Mouse (Mus musculus): Measurements from ENCODE around the gene Thsd4. TPM values are rescaled to one million over a fixed set of nuclear protein-coding genes. Genes with fewer than 3 reads are reported as not detected.

The Thsd4 gene
- polyA plus RNA-seq, 1 experiment from 2014 or later: 3.4 TPM

GRCm38 (mm10) chr9:60115711-60116247 lies 406.1 kb downstream of the Thsd4 start:
- H3K4me1 ChIP-seq (ENCODE audit: insufficient read depth, low read depth, low read length): no peaks in the 10 kb centered on the region
- H3K4me2 ChIP-seq (replicated peaks; ENCODE audit: low read depth, low read length): no peak overlapping the region
- DNase-seq (ENCODE audit: low spot score): no peak
- ATAC-seq: no peak
- no peaks in the 10 kb centered on the region for H3K36me3 ChIP-seq (ENCODE audit: insufficient read depth, low read length)
- H3K4me3 ChIP-seq (ENCODE audit: low read depth, low read length): no peak overlapping the region
- no peak overlapping the region for H3K27ac ChIP-seq (ENCODE audit: low read length)
- no peak for TF ChIP-seq EP300 (IDR thresholded peaks at IDR 0.05)
- TF ChIP-seq CTCF (IDR thresholded peaks at IDR 0.05): no peak
- no peaks in the 10 kb centered on the region for H3K9me3 ChIP-seq (ENCODE audit: low read length)
- no peaks in the 10 kb centered on the region for H3K27me3 ChIP-seq (replicated peaks; ENCODE audit: insufficient read depth, low read length)
- H3K9ac ChIP-seq (replicated peaks; ENCODE audit: low read depth): no peak overlapping the region
- WGBS: 72% methylated on average over 6 of the region's 6 CpGs

- H3K36me3 ChIP-seq (ENCODE audit: insufficient read depth, low read length): no peaks in the 10 kb centered on the region
- no peak for ATAC-seq
- no peak overlapping the region for H3K4me2 ChIP-seq (replicated peaks; ENCODE audit: low read depth, low read length)
- H3K27me3 ChIP-seq (replicated peaks; ENCODE audit: insufficient read depth, low read length): no peaks in the 10 kb centered on the region
- H3K4me3 ChIP-seq (ENCODE audit: low read depth, low read length): no peak overlapping the region
- no peak for DNase-seq (ENCODE audit: low spot score)
- WGBS: 94% methylated on average over 9 of the region's 9 CpGs
- no peaks in the 10 kb centered on the region for H3K9me3 ChIP-seq (ENCODE audit: low read length)
- no peaks in the 10 kb centered on the region for H3K4me1 ChIP-seq (ENCODE audit: insufficient read depth, low read depth, low read length)
- no peak overlapping the region for H3K27ac ChIP-seq (ENCODE audit: low read length)
- TF ChIP-seq CTCF (IDR thresholded peaks at IDR 0.05) (no peak), EP300 (IDR thresholded peaks at IDR 0.05) (no peak)
- H3K9ac ChIP-seq (replicated peaks; ENCODE audit: low read depth): no peak overlapping the region
Measured at GRCm38 (mm10) chr9:60115306-60115705, 406.5 kb downstream of the Thsd4 start.

- WGBS: 79% methylated on average over 5 of the region's 5 CpGs
- Histone ChIP-seq H3K9ac (replicated peaks; ENCODE audit: low read depth) (no peak overlapping the region), H3K27ac (ENCODE audit: low read length) (no peak overlapping the region), H3K27me3 (replicated peaks; ENCODE audit: insufficient read depth, low read length) (no peaks in the 10 kb centered on the region), H3K4me2 (replicated peaks; ENCODE audit: low read depth, low read length) (no peak overlapping the region), H3K36me3 (ENCODE audit: insufficient read depth, low read length) (no peaks in the 10 kb centered on the region), H3K4me1 (ENCODE audit: insufficient read depth, low read depth, low read length) (no peaks in the 10 kb centered on the region), H3K9me3 (ENCODE audit: low read length) (no peaks in the 10 kb centered on the region), H3K4me3 (ENCODE audit: low read depth, low read length) (no peak overlapping the region)
- no peak for TF ChIP-seq EP300 (IDR thresholded peaks at IDR 0.05)
- no peak for TF ChIP-seq CTCF (IDR thresholded peaks at IDR 0.05)
- no peak for DNase-seq (ENCODE audit: low spot score)
- ATAC-seq: no peak
Measured at GRCm38 (mm10) chr9:60110200-60110599, 411.6 kb downstream of the Thsd4 start.

DNA sequence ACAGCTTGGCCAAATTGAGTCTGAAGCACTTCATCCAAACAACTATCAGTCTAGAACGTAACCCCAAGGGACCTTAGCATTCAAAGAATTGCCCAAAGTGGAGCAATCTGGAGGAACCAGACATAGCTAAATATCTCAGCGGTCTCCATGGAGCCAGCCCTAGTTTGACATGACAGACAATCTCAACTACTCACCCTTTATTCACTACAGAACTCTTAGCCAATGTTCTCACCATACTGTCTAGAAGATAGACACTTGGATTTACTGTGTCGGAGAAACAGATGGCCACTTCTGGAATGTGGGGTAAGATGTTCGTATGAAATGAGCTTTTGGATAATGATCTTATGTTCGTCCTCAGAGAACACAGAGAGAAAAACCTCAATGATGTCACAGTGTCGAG lies 415.2 kb downstream of the Thsd4 start:
- no peaks in the 10 kb centered on the region for H3K36me3 ChIP-seq (ENCODE audit: insufficient read depth, low read length)
- H3K4me3 ChIP-seq (ENCODE audit: low read depth, low read length): no peak overlapping the region
- no peaks in the 10 kb centered on the region for H3K9me3 ChIP-seq (ENCODE audit: low read length)
- peak; percentile 83 for ATAC-seq
- WGBS: 67% methylated on average over 6 of the region's 6 CpGs
- no peaks in the 10 kb centered on the region for H3K4me1 ChIP-seq (ENCODE audit: insufficient read depth, low read depth, low read length)
- H3K27me3 ChIP-seq (replicated peaks; ENCODE audit: insufficient read depth, low read length): no peaks in the 10 kb centered on the region
- TF ChIP-seq EP300 (IDR thresholded peaks at IDR 0.05) (0 out of 2 replicates have a peak, but pooled peaks have one; percentile 15), CTCF (IDR thresholded peaks at IDR 0.05) (no peak)
- peak; percentile 64 for DNase-seq (ENCODE audit: low spot score)
- no peak overlapping the region for H3K4me2 ChIP-seq (replicated peaks; ENCODE audit: low read depth, low read length)
- H3K9ac ChIP-seq (replicated peaks; ENCODE audit: low read depth): no peak overlapping the region
- H3K27ac ChIP-seq (ENCODE audit: low read length): no peak overlapping the region

GRCm38 (mm10) chr9:60106106-60106505 lies 415.7 kb downstream of the Thsd4 start:
- Histone ChIP-seq H3K4me2 (replicated peaks; ENCODE audit: low read depth, low read length) (no peak overlapping the region), H3K27me3 (replicated peaks; ENCODE audit: insufficient read depth, low read length) (no peaks in the 10 kb centered on the region), H3K36me3 (ENCODE audit: insufficient read depth, low read length) (no peaks in the 10 kb centered on the region), H3K4me1 (ENCODE audit: insufficient read depth, low read depth, low read length) (no peaks in the 10 kb centered on the region), H3K9me3 (ENCODE audit: low read length) (no peaks in the 10 kb centered on the region), H3K9ac (replicated peaks; ENCODE audit: low read depth) (no peak overlapping the region), H3K27ac (ENCODE audit: low read length) (no peak overlapping the region), H3K4me3 (ENCODE audit: low read depth, low read length) (no peak overlapping the region)
- 12% methylated on average over 1 of the region's 1 CpGs for WGBS
- no peak for TF ChIP-seq CTCF (IDR thresholded peaks at IDR 0.05)
- TF ChIP-seq EP300 (IDR thresholded peaks at IDR 0.05): no peak
- DNase-seq (ENCODE audit: low spot score): peak; percentile 54
- ATAC-seq: peak; percentile 43

GRCm38 (mm10) chr9:60094211-60094610 lies 427.6 kb downstream of the Thsd4 start:
- 63% methylated on average over 1 of the region's 1 CpGs for WGBS
- Histone ChIP-seq H3K4me2 (replicated peaks; ENCODE audit: low read depth, low read length) (no peak overlapping the region), H3K9me3 (ENCODE audit: low read length) (no peaks in the 10 kb centered on the region), H3K27ac (ENCODE audit: low read length) (no peak overlapping the region), H3K9ac (replicated peaks; ENCODE audit: low read depth) (no peak overlapping the region), H3K4me3 (ENCODE audit: low read depth, low read length) (no peak overlapping the region), H3K4me1 (ENCODE audit: insufficient read depth, low read depth, low read length) (no peaks in the 10 kb centered on the region), H3K27me3 (replicated peaks; ENCODE audit: insufficient read depth, low read length) (no peaks in the 10 kb centered on the region), H3K36me3 (ENCODE audit: insufficient read depth, low read length) (no peaks in the 10 kb centered on the region)
- DNase-seq (ENCODE audit: low spot score) (no peak), ATAC-seq (no peak)
- no peak for TF ChIP-seq CTCF (IDR thresholded peaks at IDR 0.05)
- no peak for TF ChIP-seq EP300 (IDR thresholded peaks at IDR 0.05)

GRCm38 (mm10) chr9:60092428-60092827 lies 429.4 kb downstream of the Thsd4 start:
- Histone ChIP-seq H3K4me3 (ENCODE audit: low read depth, low read length) (no peak overlapping the region), H3K27ac (ENCODE audit: low read length) (no peak overlapping the region), H3K27me3 (replicated peaks; ENCODE audit: insufficient read depth, low read length) (no peaks in the 10 kb centered on the region), H3K9me3 (ENCODE audit: low read length) (no peaks in the 10 kb centered on the region), H3K4me2 (replicated peaks; ENCODE audit: low read depth, low read length) (no peak overlapping the region), H3K9ac (replicated peaks; ENCODE audit: low read depth) (no peak overlapping the region), H3K4me1 (ENCODE audit: insufficient read depth, low read depth, low read length) (no peaks in the 10 kb centered on the region), H3K36me3 (ENCODE audit: insufficient read depth, low read length) (no peaks in the 10 kb centered on the region)
- 67% methylated on average over 5 of the region's 5 CpGs for WGBS
- ATAC-seq (no peak), DNase-seq (ENCODE audit: low spot score) (no peak)
- TF ChIP-seq CTCF (IDR thresholded peaks at IDR 0.05): no peak
- no peak for TF ChIP-seq EP300 (IDR thresholded peaks at IDR 0.05)
